Comparison of ENCODE assay signal across 33 mouse cellular contexts in genomic region chr3:85209887-85210844, GRCm38 (mm10).
DNase-seq lines count a peak whose midpoint lies in the region; ATAC-seq lines count a peak whose summit lies in the region.
"Had no signal": no experiment of that assay in that cellular context is flagged by ENCODE, and none has a peak within 500 bp of the region (broad histone marks: within the 10 kb centered on the region; RNA-seq: fewer than 3 reads in every experiment).

No protein-coding gene starts in this region.

- H3K4me3 ChIP-seq in kidney, embryonic 14.5 days (ENCODE audit: low read length) = no peak overlapping the region
- H3K4me3 ChIP-seq in intestine, embryonic 16.5 days (ENCODE audit: low read length) = no peak overlapping the region
- no peak overlapping the region for H3K4me3 ChIP-seq in stomach, embryonic 16.5 days (replicated peaks; ENCODE audit: low read length)
- H3K4me3 ChIP-seq: embryonic facial prominence, embryonic 12.5 days; forebrain, embryonic 10.5 days; forebrain, embryonic 15.5 days; gastrocnemius, adult 2 months; heart, embryonic 13.5 days; hindbrain, embryonic 15.5 days; limb, embryonic 13.5 days; liver, embryonic 12.5 days; megakaryocyte, embryonic 14.5 days; midbrain, embryonic 12.5 days had no signal

- H3K36me3 ChIP-seq in kidney, embryonic 14.5 days (ENCODE audit: control insufficient read depth, insufficient read depth, low read length) = no peaks in the 10 kb centered on the region
- no peaks in the 10 kb centered on the region for H3K36me3 ChIP-seq in intestine, embryonic 16.5 days (ENCODE audit: control insufficient read depth, insufficient read depth, low read length)
- no peaks in the 10 kb centered on the region for H3K36me3 ChIP-seq in stomach, embryonic 16.5 days (ENCODE audit: control insufficient read depth, insufficient read depth, low read length)
- H3K36me3 ChIP-seq: embryonic facial prominence, embryonic 12.5 days; forebrain, embryonic 10.5 days; forebrain, embryonic 15.5 days; heart, embryonic 13.5 days; hindbrain, embryonic 15.5 days; limb, embryonic 13.5 days; liver, embryonic 12.5 days; midbrain, embryonic 12.5 days had no signal

- 49% methylated on average over 17 of the region's 17 CpGs for whole genome bisulfite sequencing in kidney, embryonic 14.5 days
- WGBS in intestine, embryonic 16.5 days = 49% methylated on average over 17 of the region's 17 CpGs
- 51% methylated on average over 17 of the region's 17 CpGs for WGBS in stomach, embryonic 16.5 days

- no peak for DNase-seq in kidney, adult 8-10 months
- peak; percentile 39 for DNase-seq in right cerebral cortex, adult 18-20 months
- DNase-seq in right cerebral cortex, postnatal 25 days = no peak
- DNase-seq in spleen, postnatal 10 days (ENCODE audit: low spot score in 2 of 2) = no peak
- DNase-seq in layer of hippocampus, postnatal 36 days = no peak
- DNase-seq: adrenal gland, postnatal 14 days; cerebellum, adult 11-12 months; cerebellum, postnatal 10 days; gastrocnemius, adult 2 months; gastrocnemius, postnatal 36 days; heart, adult 18-20 months; heart, postnatal 10 days; kidney, postnatal 36 days; liver, postnatal 0 days; lung, postnatal 36 days; retina, postnatal 1 day; spleen, adult 18-20 months; thymus, adult 18-20 months; thymus, postnatal 25 days had no signal

- no peaks in the 10 kb centered on the region for H3K27me3 ChIP-seq in kidney, embryonic 14.5 days (ENCODE audit: control insufficient read depth, insufficient read depth, low read length)
- no peaks in the 10 kb centered on the region for H3K27me3 ChIP-seq in intestine, embryonic 16.5 days (replicated peaks; ENCODE audit: control insufficient read depth, insufficient read depth, low read length)
- H3K27me3 ChIP-seq in stomach, embryonic 16.5 days (ENCODE audit: control insufficient read depth, insufficient read depth, low read length) = no peaks in the 10 kb centered on the region
- H3K27me3 ChIP-seq: embryonic facial prominence, embryonic 12.5 days; forebrain, embryonic 15.5 days; heart, embryonic 13.5 days; hindbrain, embryonic 15.5 days; limb, embryonic 13.5 days; liver, embryonic 12.5 days; midbrain, embryonic 12.5 days had no signal

- H3K4me2 ChIP-seq in kidney, embryonic 14.5 days (replicated peaks; ENCODE audit: low read depth, low read length) = no peak overlapping the region
- no peak overlapping the region for H3K4me2 ChIP-seq in intestine, embryonic 16.5 days (ENCODE audit: low read depth, low read length)
- no peak overlapping the region for H3K4me2 ChIP-seq in stomach, embryonic 16.5 days (ENCODE audit: low read depth, low read length)
- H3K4me2 ChIP-seq: embryonic facial prominence, embryonic 12.5 days; forebrain, embryonic 15.5 days; heart, embryonic 13.5 days; hindbrain, embryonic 15.5 days; limb, embryonic 13.5 days; liver, embryonic 12.5 days; midbrain, embryonic 12.5 days had no signal

- H3K4me1 ChIP-seq in kidney, embryonic 14.5 days (ENCODE audit: control insufficient read depth, insufficient read depth, low read length) = 0 out of 2 replicates have a peak, but pooled peaks cover 3% of the 10 kb centered on the region
- H3K4me1 ChIP-seq in intestine, embryonic 16.5 days (ENCODE audit: control insufficient read depth, insufficient read depth, low read length) = peaks cover 5% of the 10 kb centered on the region; the same call in 1 of the 2 replicates
- H3K4me1 ChIP-seq in stomach, embryonic 16.5 days (ENCODE audit: control insufficient read depth, insufficient read depth, low read length) = no peaks in the 10 kb centered on the region
- H3K4me1 ChIP-seq: embryonic facial prominence, embryonic 12.5 days; forebrain, embryonic 10.5 days; forebrain, embryonic 15.5 days; hindbrain, embryonic 15.5 days; liver, embryonic 12.5 days; megakaryocyte, embryonic 14.5 days; midbrain, embryonic 12.5 days had no signal

- H3K27ac ChIP-seq in kidney, embryonic 14.5 days (ENCODE audit: low read depth, low read length) = no peak overlapping the region
- H3K27ac ChIP-seq in intestine, embryonic 16.5 days (ENCODE audit: low read length) = no peak overlapping the region
- H3K27ac ChIP-seq in stomach, embryonic 16.5 days (ENCODE audit: low read length) = no peak overlapping the region
- H3K27ac ChIP-seq: embryonic facial prominence, embryonic 12.5 days; forebrain, embryonic 10.5 days; forebrain, embryonic 15.5 days; gastrocnemius, adult 2 months; heart, embryonic 13.5 days; hindbrain, embryonic 15.5 days; limb, embryonic 13.5 days; liver, embryonic 12.5 days; midbrain, embryonic 12.5 days had no signal

- no peaks in the 10 kb centered on the region for H3K9me3 ChIP-seq in kidney, embryonic 14.5 days (ENCODE audit: control insufficient read depth, low read length)
- H3K9me3 ChIP-seq in intestine, embryonic 16.5 days (ENCODE audit: control insufficient read depth, low read length) = no peaks in the 10 kb centered on the region
- H3K9me3 ChIP-seq in stomach, embryonic 16.5 days (replicated peaks; ENCODE audit: control insufficient read depth, low read length) = no peaks in the 10 kb centered on the region
- H3K9me3 ChIP-seq: embryonic facial prominence, embryonic 12.5 days; forebrain, embryonic 10.5 days; forebrain, embryonic 15.5 days; heart, embryonic 13.5 days; hindbrain, embryonic 15.5 days; limb, embryonic 13.5 days; liver, embryonic 12.5 days; megakaryocyte, embryonic 14.5 days; midbrain, embryonic 12.5 days had no signal

- ATAC-seq in kidney, embryonic 14.5 days (ENCODE audit: low FRiP score, low TSS enrichment) = peak; percentile 55; the same call in 1 of the 2 replicates
- peak; percentile 93 for ATAC-seq in intestine, embryonic 16.5 days
- ATAC-seq in stomach, embryonic 16.5 days (ENCODE audit: insufficient read depth, low FRiP score) = 0 out of 2 replicates have a peak, but pooled peaks have one; percentile 56
- ATAC-seq: forebrain, embryonic 15.5 days; inflammation-experienced regulatory T-cells, adult 6 months; liver, embryonic 12.5 days; liver, postnatal 0 days; Patski had no signal

- H3K9ac ChIP-seq in kidney, embryonic 14.5 days (ENCODE audit: low read depth, low read length) = no peak overlapping the region
- no peak overlapping the region for H3K9ac ChIP-seq in intestine, embryonic 16.5 days (ENCODE audit: low read depth, low read length)
- H3K9ac ChIP-seq in stomach, embryonic 16.5 days (ENCODE audit: low read length) = no peak overlapping the region
- H3K9ac ChIP-seq: embryonic facial prominence, embryonic 12.5 days; forebrain, embryonic 15.5 days; heart, embryonic 13.5 days; hindbrain, embryonic 15.5 days; limb, embryonic 13.5 days; liver, embryonic 12.5 days; liver, postnatal 0 days; midbrain, embryonic 12.5 days had no signal
